Mouse (Mus musculus) heart, embryonic 16.5 days (tissue): ENCODE data around the gene Olfr781. TPM values are rescaled to one million over a fixed set of nuclear protein-coding genes. Genes with fewer than 3 reads are reported as not detected.
"Not testable (repeated sequence)": the region's sequence is repeated elsewhere in the genome, so short reads cannot be mapped to it uniquely, and the experiment has no call there.

Experiments
- ATAC-seq: fragments of 200-750 bp; cut with Nextera tagmentation; replicated peaks from 2 replicates; pipeline ENCODE4 v1.8.0; 2017; ENCODE audit warnings: moderate number of reproducible peaks; ENCODE audit not compliant: insufficient read depth, low FRiP score; ENCODE audit errors: extremely low read depth
- H3K27ac ChIP-seq: fragments of 300-500 bp; sonication (generic); 2 replicates; pipeline ENCODE4 v1.5.1; 2014; ENCODE audit warnings: mild to moderate bottlenecking, low read length, control low read depth, moderate library complexity
- H3K27me3 ChIP-seq: fragments of 300-500 bp; sonication (generic); 2 replicates; pipeline ENCODE4 v1.6.1; 2014; ENCODE audit warnings: low read length, mixed read lengths; ENCODE audit not compliant: control insufficient read depth, insufficient read depth
- H3K36me3 ChIP-seq: fragments of 300-500 bp; sonication (generic); 2 replicates; pipeline ENCODE4 v1.6.1; 2014; ENCODE audit not compliant: control insufficient read depth, insufficient read depth
- H3K4me1 ChIP-seq: fragments of 300-500 bp; sonication (generic); 2 replicates; pipeline ENCODE4 v1.6.1; 2014; ENCODE audit warnings: low read length, mixed read lengths; ENCODE audit not compliant: control insufficient read depth, insufficient read depth
- H3K4me2 ChIP-seq: fragments of 300-500 bp; sonication (generic); 2 replicates; pipeline ENCODE4 v1.6.1; 2014; ENCODE audit warnings: low read depth, mild to moderate bottlenecking, control low read depth, low read length
- H3K4me3 ChIP-seq: fragments of 300-500 bp; sonication (generic); 2 replicates; pipeline ENCODE4 v1.5.1; 2014; ENCODE audit warnings: mild to moderate bottlenecking, control low read depth, low read length
- H3K9ac ChIP-seq: fragments of 300-500 bp; sonication (generic); 2 replicates; pipeline ENCODE4 v1.6.1; 2014; ENCODE audit warnings: low read length, control low read depth
- H3K9me3 ChIP-seq: fragments of 300-500 bp; sonication (generic); replicated peaks from 2 replicates; pipeline ENCODE4 v1.6.1; 2016; ENCODE audit warnings: low read length; ENCODE audit not compliant: control insufficient read depth
- WGBS: fragments of 180-500 bp; shearing (Covaris S2); extraction: QIAGEN DNeasy Blood & Tissue Kit; methylation state at CpG from one replicate; pipeline ENCODE4 v1.1.7; 2014; 5-methylcytosine and 5-hydroxymethylcytosine counted together
- polyA plus RNA-seq: library from polyadenylated mRNA; unstranded; fragments of >200 nt; fragmentation: Nextera tagmentation; extraction: Ambion mirVana; gene quantifications from 2 replicates; pipeline ENCODE4 v1.2.1, GENCODE M21; 2015

Olfr781 gene
- not detected in 2 replicates for polyA plus RNA-seq

DNA sequence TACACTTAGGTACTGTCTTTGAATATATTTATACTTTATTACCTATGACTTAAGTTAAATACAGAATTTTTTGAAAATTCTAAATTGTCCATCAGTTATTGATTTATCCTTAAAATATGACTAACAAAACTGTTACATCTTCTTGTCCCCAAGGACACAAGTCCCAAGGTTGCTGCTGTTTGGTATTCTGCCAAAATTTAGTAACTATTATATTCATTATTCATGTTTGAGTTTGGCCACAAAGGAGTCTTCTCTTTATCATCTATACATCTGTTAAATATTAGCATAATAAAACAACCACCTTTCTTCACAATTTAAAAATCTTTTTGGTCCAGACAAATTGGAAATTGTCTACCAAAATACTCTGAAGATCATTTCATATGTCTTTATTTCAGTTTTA is at the start of gene Olfr781:
Olfr781 (plus strand) TSS at position 301 of the 400 bp plus-strand sequence.
- no peak within 1 kb of the TSS for H3K27ac ChIP-seq
- no peaks in the 10 kb centered on the region for H3K27me3 ChIP-seq
- H3K4me1 ChIP-seq: no peaks in the 10 kb centered on the region
- H3K36me3 ChIP-seq: no peaks in the 10 kb centered on the region
- no peak within 1 kb of the TSS for H3K4me3 ChIP-seq
- no peak for ATAC-seq
- peaks cover 2% of the 10 kb centered on the region; the same call in 1 of the 2 replicates for H3K9me3 ChIP-seq
- no peak within 1 kb of the TSS for H3K9ac ChIP-seq
- no peak within 1 kb of the TSS for H3K4me2 ChIP-seq

DNA sequence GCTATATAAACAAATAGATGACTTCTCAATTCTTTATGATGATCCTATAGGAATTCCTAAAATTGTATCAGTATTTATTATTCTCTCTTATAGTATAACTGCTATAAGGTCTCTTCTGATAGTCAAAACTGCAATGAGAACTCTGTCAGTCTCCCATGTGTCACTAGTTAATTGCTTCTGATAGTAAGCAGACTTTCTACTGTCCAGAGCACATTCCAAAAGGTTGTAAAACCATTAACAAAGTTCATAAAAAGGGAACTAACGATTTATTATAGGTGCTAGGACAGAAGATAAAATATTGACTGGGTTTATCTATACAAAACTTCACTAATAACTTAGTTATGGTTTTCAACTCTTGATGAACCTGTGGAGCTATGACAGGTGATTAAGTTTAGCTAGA is 15.7 kb upstream of the Olfr781 start:
- H3K27ac ChIP-seq, ATAC-seq, H3K4me3 ChIP-seq, H3K4me1 ChIP-seq, H3K36me3 ChIP-seq, H3K4me2 ChIP-seq, H3K27me3 ChIP-seq, H3K9ac ChIP-seq, H3K9me3 ChIP-seq: not testable (repeated sequence)
- WGBS: 32% methylated on average over 1 of the region's 1 CpGs

DNA sequence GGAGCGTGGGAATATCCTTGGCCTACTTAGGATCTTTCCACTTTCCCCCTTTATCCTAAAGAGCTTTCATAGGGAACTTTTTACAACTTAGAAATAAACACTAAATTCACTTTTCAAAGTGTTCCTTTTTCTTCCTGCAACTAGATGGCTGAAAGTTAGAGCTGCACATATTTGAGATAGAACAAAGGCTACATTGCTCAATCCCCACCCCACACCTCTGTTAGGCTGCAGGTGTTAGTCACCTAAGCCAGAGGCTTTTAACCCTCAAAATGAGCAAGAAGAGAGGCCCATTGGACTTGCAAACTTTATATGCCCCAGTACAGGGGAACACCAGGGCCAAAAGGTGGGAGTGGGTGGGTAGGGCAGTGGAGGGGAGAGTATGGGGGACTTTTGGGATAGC is 15.1 kb upstream of the Olfr781 start:
- ATAC-seq, H3K9me3 ChIP-seq, H3K4me2 ChIP-seq, H3K9ac ChIP-seq, H3K36me3 ChIP-seq, H3K27me3 ChIP-seq, H3K27ac ChIP-seq, H3K4me1 ChIP-seq, H3K4me3 ChIP-seq: not testable (repeated sequence)
- no CpG with 5 or more reads among the region's 1 CpGs for WGBS

DNA sequence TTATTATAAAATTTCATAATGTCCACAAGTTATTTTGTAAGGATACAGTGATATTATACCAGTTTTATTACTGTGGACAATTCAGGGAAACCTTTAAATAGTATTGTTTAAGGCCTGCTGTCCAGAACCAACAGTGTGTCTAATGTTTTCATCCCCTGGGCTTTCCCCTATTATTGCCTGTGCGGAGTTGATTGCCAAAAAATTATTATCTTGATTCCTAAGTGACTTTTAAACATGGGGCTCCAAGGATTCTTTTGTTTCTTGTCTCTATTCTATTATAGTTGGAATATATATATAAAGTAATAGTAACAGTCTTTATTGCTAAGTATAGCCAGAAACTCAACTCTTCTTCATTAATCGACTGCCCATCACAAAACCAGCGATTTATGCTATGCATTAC is 10.8 kb upstream of the Olfr781 start, which contains the start of gene Olfr780:
Olfr780 (plus strand) TSS at position 301 of the 400 bp plus-strand sequence.
- H3K36me3 ChIP-seq: no peaks in the 10 kb centered on the region
- no peak within 1 kb of the TSS for H3K4me3 ChIP-seq
- H3K9me3 ChIP-seq: no peaks in the 10 kb centered on the region
- H3K4me1 ChIP-seq: no peaks in the 10 kb centered on the region
- H3K27ac ChIP-seq: no peak within 1 kb of the TSS
- no peaks in the 10 kb centered on the region for H3K27me3 ChIP-seq
- WGBS: 70% methylated on average over 3 of the region's 3 CpGs
- H3K4me2 ChIP-seq: no peak within 1 kb of the TSS
- H3K9ac ChIP-seq: no peak within 1 kb of the TSS
- no peak for ATAC-seq

DNA sequence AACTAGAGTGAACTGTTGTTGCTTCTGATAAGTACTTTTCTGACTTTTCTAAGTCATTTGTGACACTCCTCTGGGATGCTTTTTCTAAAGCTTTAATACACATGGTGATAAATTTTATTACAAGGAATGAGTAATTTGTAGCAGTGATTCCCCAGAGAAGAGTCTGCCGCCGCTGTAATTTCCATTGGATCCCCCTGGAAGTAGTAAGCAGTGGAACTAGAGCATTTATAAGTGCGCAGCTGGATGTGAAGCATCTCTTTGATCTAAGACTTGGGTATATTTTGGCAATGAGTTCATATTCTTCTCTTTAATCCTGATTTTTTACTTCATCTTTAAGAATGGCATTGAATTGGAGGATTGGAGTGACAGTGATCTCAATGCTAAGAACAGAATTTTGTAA is 19.9 kb downstream of the Olfr781 start, which contains the start of gene Olfr782:
Olfr782 (plus strand) TSS at position 301 of the 400 bp plus-strand sequence.
- Histone ChIP-seq H3K27me3 (no peaks in the 10 kb centered on the region), H3K4me3 (no peak within 1 kb of the TSS), H3K4me2 (no peak within 1 kb of the TSS), H3K9ac (no peak within 1 kb of the TSS), H3K36me3 (no peaks in the 10 kb centered on the region), H3K9me3 (0 out of 2 replicates have a peak, but pooled peaks cover 2% of the 10 kb centered on the region), H3K4me1 (no peaks in the 10 kb centered on the region), H3K27ac (no peak within 1 kb of the TSS)
- no peak for ATAC-seq
- 77% methylated on average over 3 of the region's 3 CpGs for WGBS

DNA sequence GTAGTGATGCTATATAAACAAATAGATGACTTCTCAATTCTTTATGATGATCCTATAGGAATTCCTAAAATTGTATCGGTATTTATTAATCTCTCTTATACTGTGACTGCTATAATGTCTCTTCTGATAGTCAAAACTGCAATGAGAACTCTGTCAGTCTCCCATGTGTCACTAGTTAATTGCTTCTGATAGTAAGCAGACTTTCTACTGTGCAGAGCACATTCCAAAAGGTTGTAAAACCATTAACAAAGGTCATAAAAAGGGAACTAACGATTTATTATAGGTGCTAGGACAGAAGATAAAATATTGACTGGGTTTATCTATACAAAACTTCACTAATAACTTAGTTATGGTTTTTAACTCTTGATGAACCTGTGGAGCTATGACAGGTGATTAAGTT is 23.8 kb downstream of the Olfr781 start:
- not testable (repeated sequence) for H3K27me3 ChIP-seq, H3K36me3 ChIP-seq, H3K27ac ChIP-seq, H3K9ac ChIP-seq, H3K4me1 ChIP-seq, ATAC-seq, H3K4me2 ChIP-seq, H3K9me3 ChIP-seq, H3K4me3 ChIP-seq
- WGBS: 63% methylated on average over 2 of the region's 2 CpGs

DNA sequence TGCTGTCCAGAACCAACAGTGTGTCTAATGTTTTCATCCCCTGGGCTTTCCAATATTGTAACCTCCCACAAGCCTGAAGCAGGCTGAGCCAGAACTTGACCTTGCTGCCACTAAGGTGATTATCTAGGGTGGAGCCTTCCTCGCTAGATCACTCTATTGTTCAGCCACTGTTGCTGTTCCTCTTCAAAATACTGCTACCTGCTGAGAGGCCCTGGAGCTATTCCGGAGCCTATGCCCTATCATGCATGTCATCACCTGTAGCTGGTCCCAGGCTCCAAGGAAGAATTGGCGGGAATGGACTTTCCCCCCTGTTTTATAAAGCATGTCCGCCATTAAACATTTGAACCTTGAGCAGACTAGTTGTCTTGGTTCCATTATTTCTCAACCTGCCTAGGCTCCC is 27.8 kb downstream of the Olfr781 start:
- 74% methylated on average over 4 of the region's 4 CpGs for WGBS
- H3K4me3 ChIP-seq, H3K4me2 ChIP-seq, ATAC-seq, H3K4me1 ChIP-seq, H3K27me3 ChIP-seq, H3K27ac ChIP-seq, H3K9me3 ChIP-seq, H3K36me3 ChIP-seq, H3K9ac ChIP-seq: not testable (repeated sequence)

DNA sequence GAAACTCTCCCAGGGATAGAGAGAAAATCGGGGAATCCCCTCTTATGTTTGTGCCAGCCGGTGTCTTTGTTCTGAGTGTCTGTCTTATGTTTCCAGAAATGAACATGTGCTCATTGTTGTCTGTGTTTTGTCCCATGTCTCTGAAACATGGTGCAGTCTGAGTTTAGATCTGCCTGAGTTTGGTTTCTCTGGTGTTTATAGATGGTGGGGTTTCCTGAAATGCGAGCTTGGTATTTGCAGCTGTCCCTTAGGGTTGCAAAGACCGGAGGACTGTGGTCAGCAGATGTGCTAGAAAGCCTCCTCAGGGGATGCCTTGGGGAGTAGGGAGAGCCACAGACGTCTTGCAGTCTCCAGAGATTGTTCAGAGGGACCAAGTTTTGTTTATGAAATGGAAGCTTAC is 28.7 kb downstream of the Olfr781 start:
- H3K4me2 ChIP-seq: no peak overlapping the region
- H3K4me1 ChIP-seq: no peaks in the 10 kb centered on the region
- no peaks in the 10 kb centered on the region for H3K27me3 ChIP-seq
- no peak overlapping the region for H3K27ac ChIP-seq
- WGBS: 71% methylated on average over 5 of the region's 5 CpGs
- no peak overlapping the region for H3K9ac ChIP-seq
- ATAC-seq: no peak
- no peaks in the 10 kb centered on the region for H3K36me3 ChIP-seq
- H3K9me3 ChIP-seq: 0 out of 2 replicates have a peak, but pooled peaks cover 5% of the 10 kb centered on the region
- no peak overlapping the region for H3K4me3 ChIP-seq

DNA sequence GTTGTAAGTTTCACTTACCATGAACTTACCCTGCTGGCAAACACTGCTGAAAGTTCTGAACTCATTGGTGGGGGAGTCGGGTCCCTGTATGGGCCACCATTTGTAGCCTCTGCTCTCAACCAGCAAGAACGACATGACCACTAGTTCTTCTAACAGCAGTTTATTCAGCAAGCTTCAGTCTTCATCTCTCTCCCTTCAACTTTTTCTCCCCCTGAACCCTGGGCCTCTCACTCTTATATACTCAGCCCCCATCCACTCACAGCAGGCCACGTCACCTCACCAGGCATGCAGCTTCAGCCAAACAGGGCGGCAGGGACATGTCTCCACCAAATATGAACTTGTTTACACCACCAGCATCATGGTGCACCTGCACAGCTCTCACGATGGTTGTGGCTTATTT is 45.4 kb downstream of the Olfr781 start:
- H3K36me3 ChIP-seq, H3K4me3 ChIP-seq, H3K9ac ChIP-seq, H3K9me3 ChIP-seq, H3K27me3 ChIP-seq, ATAC-seq, H3K27ac ChIP-seq, H3K4me2 ChIP-seq, H3K4me1 ChIP-seq: not testable (repeated sequence)
- WGBS: 77% methylated on average over 5 of the region's 5 CpGs
